Mouse (Mus musculus) hindlimb bud, embryonic 11.5 days (tissue): ENCODE data around the gene Ubash3a.

Source experiments
- DNase-seq: peaks from one replicate; pipeline ENCODE4 v3.0.0-alpha.2; 2012; ENCODE audit warnings: low read depth, low spot score; ENCODE audit errors: extremely low spot score

Gene Ubash3a

DNA sequence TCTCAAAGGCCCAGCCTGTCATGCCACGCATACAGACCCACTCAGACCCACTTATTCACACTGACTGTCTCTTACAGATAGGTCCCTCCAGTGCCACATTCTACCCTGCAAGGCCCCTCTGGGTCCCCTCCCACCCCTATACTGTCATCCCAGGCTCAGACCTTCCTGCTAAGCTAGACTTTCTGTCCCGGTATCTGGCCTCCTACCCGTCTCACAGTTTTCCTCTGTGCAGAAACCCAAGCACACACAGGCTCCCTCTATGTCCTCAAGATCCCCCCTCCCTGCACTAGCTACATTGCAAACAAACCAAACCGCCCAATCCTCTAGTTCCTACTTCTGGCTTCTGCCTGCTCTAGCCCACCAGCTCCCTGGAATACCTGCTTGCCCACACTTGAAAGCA, 70.3 kb downstream of the Ubash3a start:
- no peak for DNase-seq

DNA sequence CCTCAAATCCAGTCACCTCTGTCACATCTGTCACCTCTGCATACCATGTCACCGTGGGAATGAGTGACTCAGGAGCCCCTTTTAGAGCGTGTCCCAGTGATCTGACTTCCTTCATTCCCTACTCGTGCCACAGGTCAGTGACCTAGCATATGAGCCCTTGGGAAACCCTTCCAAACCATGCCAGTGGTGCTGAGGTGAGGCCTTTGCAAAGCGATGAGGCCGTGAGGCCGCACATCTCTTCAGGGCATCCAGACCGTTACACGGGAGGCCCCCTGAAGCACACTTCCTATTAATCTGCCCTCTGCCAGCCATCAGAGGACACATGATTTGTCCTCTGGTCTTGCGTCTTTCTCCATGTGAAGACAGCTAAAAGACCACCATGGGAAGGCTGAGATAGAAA, 71.9 kb downstream of the Ubash3a start:
- no peak for DNase-seq

DNA sequence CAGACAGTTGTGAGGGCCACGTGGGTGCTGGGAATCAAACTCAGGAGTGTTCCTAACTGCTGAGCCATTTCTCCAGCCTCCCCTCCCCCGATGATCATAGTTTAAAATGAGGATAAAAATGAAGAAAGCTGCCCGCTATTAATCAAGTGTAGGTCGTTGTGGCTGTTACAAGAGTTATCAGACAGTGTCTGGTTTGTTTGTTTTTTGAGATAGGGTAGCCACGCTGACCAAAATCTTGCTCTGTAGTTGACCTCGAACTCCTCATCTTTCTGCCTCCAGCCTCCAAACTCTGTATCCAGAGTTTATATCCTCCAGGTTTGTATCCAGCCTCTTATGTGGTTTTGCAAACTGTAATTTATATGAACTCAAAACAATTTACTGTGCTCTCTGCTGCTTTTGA, 72.6 kb downstream of the Ubash3a start:
- no peak for DNase-seq

DNA sequence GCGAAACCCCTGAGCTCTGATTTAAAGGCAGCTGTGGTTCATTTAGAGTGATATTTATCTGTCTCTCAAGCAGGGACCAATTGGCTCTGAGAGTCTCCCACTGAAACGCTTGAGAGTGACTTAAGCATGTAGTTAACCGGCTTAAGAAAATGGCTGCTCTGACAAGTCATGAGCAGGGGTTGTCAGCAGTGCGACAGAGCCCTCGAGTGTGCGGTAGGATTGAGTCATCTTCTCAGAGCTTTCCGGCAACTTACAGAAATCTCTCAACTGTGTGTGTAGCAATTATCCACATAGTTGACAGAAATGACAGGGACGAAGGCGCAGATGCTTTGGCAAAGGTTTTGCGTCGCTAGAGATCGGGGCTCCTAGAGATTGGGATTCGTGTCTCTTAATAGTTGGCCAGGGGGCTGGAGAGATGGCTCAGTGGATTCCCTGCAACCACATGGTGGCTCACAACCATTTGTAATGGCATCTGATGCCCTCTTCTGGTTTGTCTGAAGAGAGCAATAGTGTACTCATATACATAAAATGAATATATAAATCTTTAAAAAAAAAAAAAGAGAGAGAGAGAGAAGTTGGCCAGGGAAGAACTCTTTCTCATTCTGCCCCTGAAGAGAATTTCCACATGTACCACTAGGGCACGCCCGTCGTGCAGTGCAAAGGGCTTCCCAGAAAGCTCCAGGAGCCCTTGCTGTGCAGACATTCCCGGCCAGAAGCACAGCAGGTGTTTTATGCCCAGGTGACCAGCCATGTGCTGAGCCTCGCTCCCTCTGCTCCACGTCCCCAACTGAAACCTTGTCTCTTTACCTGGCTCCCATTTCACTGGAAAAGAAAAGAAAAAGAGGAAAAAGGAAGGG, 74.4 kb downstream of the Ubash3a start:
- DNase-seq, result no peak

DNA sequence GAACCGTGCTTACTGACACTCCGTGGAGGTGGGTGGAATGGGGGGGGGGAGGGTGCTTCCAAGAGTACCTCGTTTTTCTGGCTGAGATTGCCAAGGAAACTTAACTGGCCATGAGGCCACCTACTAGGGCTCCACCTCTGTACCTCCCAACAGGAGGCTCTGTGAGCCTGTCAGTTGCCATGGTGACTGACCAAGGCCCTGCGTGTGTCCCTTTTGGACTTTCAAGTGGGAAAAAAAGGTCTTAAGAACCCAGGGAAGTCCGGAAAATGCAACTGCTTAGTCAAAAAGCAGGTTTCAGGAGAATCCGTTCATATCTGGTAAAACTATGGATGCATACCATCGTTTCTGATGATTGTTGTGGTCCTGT, 75.0 kb downstream of the Ubash3a start:
- DNase-seq, result no peak

DNA sequence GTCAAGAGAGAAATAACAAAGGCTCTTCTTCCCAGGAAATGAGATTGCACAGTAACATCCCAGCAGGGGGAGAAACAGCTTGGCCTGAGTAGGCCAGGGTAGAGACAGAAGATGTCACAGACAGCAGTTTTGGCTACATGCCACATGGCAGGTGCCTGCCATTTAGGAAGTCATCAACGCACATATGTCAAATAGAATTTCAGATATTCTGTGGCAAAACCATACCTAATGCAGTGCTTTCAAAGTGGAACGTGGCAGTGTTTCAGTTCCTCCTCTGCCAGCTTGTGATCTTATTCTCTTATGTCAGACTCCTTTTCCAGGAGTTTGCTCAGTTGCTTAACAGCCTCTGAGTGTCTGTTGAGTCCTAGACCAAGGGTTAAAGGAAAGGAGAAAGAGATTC, 78.2 kb downstream of the Ubash3a start:
- no peak for DNase-seq

DNA sequence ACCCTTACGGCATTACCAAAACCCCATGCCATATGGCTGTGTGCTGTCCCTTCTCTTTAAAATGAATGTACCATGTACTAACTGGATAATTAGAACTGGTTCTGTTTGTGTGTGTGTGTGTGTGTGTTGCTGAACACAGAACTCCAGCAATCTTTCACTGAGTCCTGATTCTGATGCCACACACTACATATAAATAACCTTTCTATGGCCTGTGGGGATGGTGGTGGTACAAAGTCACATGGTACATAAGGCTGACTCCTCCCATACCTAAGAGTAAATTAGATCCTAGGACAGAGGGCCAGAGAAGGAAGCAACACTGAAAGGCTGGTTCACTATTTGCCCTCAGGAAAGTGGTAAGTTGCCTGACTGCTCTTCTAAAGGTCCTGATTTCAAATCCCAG, 78.8 kb downstream of the Ubash3a start, which contains the start of gene Slc37a1:
Gene Slc37a1, plus strand, starts transcription at position 301 of the 400 bp plus-strand sequence.
- DNase-seq, result no peak

DNA sequence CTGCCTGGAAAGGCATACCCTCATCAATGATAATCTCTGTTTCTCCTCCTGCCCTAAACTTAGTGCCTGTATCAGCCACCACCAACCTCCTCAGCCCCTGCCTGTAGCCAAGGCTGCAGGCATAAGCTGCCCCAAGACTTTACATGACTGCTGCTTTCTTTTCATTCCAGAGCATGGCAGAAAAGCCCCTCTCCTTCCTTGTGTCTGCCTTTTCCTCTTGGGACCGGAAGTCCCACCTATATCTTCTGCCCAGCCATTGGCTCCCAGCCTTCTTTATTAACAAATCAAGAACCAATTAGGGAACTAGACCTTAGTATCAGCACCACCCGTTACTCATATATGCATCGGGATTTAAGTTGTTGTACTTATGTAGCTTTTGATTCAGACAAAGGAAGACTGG, 79.5 kb downstream of the Ubash3a start:
- no peak for DNase-seq

DNA sequence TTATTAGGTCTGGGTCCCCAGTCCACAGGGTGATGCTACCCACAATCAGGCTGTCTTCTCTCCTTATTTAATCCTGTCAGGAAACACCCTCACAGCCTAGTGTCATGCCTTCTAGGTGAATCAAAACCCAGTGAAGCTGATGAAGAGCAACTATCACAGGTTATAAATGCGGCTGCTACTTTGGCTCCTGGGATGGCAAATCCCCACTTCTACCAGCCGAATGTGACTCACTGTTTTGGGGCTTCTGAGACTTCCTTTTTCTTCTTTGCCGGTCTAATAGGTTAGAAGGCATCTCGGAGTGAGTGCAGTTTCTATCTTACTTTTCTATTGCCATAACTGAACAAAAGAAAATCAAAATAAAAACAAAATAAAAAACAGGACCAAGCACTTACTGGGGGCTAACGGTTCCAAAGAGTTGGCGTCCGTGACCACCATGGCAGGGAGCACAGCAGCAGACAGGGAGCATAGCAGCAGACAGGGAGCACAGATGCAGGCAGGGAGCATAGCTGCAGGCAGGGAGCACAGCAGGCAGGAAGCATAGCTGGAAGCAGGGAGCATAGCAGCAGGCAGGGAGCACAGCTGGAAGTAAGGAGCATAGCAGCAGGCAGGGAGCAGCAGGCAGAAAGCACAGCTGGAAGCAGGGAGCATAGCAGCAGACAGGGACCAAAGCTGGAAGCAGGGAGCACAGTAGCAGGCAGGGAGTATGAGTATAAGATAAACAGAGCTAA, 81.5 kb downstream of the Ubash3a start:
- no peak for DNase-seq

DNA sequence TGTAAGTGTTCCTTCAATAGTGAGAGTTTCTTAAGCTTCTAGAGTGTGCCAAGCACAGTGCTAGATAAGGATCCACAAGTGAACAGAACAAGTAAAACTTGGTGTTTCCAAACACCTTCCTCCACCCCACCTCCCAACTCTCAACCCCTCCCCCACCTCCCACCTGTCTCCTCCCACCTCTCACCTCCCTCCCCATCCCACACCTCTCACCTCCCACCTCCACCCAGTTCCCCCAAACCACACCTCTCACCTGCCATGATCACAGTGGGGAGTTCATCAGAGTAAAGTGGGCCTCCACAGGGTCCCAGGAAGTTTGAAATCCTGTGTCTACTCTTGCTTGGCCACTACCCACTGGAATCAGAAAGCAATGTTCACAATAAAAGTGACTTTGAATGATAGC, 82.6 kb downstream of the Ubash3a start:
- no peak for DNase-seq

DNA sequence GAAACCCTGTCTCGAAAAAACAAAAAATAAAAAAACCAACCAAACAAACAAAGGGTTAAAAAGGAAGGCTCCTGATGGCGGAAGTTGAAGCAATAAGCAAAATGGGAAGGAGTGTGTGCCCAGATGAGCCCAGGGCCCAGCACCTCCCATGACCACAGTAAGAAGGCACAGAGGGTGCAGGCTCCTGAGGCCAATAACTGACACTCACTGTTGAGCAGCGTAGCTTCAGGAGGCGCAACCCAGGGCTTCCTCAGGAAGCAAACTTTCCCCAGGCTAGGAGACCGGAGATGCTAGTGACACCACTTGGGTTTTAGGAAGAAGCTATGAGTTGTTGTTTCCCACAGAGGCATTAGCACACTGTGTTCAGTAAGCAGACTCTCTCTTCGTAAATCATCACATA, 83.2 kb downstream of the Ubash3a start:
- no peak for DNase-seq

DNA sequence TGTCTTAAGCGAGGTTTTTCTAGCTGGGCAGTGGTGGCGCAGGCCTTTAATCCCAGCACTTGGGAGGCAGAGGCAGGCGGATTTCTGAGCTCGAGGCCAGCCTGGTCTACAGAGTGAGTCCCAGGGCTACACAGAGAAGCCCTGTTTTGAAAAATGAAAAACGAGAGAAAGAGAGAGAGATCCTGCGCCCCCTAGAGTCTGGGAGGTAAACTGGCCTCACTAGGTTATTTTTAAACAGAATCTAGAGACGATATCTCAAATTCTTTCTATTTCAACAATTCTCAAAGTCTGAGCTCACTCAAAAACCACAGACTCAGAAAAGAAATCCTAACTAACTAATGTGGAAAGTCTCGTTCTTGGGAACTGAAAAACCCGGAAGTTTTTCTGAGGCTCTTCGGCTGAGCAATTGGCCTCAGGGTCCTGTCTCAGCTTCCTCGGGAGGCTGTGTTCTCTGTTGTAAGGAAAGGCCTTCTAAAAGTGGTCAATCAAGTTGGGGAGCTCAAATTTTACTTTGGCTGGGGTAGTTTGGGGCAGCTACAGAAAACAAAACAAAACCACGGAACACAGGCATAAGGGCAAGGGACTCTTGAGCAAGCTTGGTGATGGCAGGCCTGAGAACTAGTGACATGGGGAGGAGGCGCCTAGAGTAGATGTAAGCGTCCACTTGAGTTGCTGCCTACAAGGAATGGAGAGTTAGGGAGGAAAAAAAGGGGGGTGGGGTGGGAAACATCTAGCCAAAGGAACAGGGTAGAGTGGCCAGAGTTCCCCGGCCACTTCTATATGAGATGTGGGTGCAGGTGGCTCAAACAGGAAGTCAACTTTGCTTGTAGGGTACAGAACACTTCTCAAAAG, 86.9 kb downstream of the Ubash3a start:
- no peak for DNase-seq

DNA sequence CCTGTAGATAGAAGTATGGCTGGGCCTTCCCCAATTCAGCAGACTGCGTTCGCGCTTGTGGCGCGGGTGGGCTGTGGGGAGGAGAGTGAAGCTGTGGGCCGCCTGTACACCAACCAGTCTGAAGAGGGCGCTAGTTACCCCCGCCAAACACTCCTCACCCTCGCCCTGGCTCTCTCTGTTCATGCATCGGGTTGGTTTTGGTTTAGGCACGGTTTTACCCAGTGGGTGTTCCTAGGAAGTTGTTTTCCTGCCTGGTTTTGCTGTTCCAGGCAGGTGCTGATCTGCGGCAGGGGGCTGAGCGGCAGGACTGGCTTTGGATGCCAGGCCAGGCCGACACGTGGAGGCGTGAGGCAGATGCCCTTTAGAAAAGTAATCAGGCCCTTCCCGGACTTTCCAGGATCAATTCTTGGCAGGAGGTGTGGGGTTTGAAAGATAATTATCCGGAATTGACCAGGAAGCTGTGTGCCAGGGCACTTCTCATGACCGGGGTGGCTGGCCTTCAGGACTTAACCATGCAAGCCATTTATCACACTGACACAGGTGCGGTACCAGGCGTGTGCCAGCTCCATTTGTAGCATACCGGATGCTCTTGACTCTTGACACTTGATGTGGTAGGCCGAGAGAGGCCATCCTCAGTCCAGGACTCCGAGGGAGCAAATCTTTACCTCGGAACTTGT, 87.7 kb downstream of the Ubash3a start:
- no peak for DNase-seq

DNA sequence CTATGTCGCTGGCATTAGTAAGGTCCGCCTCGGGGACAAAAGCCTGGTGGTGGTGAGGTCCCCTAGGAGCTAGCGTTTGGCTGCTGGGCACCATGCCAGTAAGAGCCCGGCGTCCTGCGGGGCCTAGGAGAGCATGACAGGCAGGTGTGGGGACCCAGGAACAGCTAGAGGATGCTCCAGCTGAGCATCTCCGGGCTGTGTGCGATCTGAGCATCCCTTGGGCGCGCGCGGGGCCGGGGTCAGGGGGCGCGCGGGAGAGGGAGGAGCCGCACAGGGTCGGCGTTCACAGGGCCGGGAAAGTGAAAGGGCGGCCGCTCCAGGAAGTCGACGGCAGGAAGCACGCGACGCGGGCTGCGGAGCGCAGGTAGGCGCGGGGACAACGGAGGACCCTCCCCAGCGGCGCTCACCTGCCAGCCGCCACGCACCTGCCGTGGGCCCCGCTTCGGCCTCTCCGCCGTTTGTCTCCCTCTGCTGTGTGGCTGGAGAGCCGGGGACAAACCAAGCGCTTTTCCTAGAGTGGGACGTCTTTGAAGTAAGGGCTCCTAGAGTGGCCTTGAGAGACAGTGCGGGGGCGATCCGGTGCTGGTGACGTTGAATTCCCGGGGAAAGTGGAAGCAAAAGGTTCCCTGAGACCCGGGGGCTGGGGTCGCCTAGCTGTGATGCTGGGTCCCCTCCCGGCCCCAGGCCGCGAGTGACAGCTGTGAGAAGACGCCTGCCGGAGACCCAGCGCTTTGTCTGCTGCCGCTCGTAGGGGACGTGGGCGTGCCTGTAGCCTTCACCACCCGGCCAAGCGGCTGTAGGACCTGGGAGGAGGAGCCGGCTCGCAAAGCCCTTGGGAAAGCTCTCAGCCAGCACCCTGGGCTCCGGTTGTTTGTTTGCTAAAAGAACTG, 88.5 kb downstream of the Ubash3a start:
- DNase-seq, result no peak
